Mouse (Mus musculus) gonadal fat pad, adult 2 months (tissue): ENCODE measurements around the gene Lrrc8e. TPM values are rescaled to one million over a fixed set of nuclear protein-coding genes. Genes with fewer than 3 reads are reported as not detected.

Experiments used
- DNase-seq: peaks from one replicate; pipeline ENCODE4 v3.0.0-alpha.2; 2012; ENCODE audit warnings: low read depth
- polyA plus RNA-seq: library from polyadenylated mRNA; depleted of rRNA; stranded (reverse); fragments of >200 nt; gene quantifications from 2 replicates; pipeline ENCODE4 v1.2.3, GENCODE M21; 2012; rRNA removed

Lrrc8e gene
- 4.1 and 4.3 TPM in 2 replicates for polyA plus RNA-seq

- no peak for DNase-seq
Measured at GRCm38 (mm10) chr8:4226739-4227347, at the start of gene Lrrc8e. Gene Lrrc8e (plus strand): TSS chr8:4226827.

DNA sequence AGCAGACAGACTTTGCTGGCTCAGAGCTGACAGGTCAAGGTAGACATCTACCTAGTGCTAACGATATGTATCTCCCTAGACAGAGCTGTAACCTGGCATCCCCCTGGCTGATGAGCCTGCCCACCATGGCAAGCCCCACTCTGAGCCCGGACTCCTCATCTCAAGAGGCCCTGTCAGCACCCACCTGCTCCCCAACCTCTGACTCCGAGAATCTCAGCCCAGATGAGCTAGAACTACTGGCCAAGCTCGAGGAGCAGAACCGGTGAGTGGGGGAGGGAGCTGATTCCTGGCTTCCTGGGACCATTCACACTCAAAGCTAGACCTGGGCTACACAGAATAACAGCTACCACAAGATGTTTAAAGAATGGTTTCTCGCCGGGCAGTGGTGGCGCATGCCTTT is 43.2 kb upstream of the Lrrc8e start:
- DNase-seq, result no peak

DNA sequence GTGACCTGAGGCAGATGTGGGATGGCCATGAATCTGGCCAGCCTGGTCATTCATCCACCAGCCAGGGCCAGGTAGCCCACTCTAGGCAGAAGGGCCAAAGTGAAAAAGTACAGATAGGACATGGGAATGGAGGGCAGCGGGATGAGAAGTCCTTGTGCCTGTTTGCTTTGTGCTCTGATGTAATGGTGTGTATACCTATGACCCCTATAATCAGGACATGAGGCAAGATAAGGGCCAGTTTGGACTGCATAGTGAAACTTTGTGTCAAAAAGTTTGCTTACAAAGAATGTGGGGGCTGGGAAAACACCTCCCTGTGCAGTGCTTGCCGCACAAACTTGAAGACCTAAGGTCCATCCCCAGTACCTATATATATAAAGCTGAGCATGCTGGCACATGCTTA is 40.5 kb upstream of the Lrrc8e start:
- no peak for DNase-seq

- no peak for DNase-seq
Measured at GRCm38 (mm10) chr8:4188605-4189004, 38.0 kb upstream of the Lrrc8e start.

DNA sequence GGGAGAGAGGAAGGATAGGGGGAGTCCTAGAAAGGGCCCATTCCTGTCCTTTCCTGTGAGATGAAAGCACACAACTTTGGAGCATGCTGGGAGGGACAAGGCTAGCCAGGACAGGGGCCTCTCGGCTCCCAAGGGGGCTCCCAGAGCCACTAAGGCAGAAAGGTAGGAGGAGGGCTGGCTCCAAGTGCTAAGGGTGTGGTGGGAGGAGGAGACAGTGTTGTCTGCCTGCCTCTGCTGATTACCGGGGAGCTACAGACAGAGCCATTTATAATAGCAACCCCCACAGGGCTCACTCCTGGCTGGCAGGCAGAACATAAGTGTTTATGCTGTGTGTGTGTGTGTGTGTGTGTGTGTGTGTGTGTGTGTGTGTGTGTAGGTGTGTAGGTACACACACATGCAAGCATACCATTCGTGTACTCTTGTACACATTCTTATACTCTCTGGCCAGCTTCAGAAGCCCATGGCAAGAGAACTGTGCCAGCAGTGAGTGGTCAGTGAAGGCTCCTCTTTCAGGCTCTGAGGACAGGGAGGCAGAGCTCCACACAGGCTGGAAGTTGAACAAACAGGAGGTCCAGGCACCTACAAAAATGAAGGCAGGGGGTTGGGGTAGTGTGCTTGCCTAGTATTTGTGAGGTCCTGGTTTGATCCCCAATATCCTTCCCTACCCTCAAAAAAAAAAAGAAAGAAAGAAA is 37.5 kb upstream of the Lrrc8e start:
- no peak for DNase-seq

DNA sequence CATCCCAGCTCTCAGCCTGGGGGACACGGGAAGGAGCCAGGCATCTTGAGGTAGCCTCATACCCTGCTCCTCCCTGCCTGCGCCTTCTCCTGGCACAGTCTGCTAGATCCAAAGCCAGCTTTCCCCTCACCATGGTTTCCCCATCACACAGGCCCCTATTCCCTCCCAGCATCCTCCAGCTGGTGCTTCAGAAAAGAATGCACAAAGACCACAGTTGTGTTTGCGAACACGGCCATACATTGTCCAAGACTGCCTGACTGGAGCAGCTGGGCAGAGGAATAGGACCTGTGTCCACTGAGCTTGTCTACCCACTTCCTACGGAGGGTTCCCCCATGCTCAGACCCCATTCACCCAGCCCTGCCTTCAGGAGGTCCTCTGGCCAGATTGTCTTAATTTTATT is 34.3 kb upstream of the Lrrc8e start:
- DNase-seq, result no peak

GRCm38 (mm10) chr8:4192807-4193587 is 33.6 kb upstream of the Lrrc8e start:
- no peak for DNase-seq

- no peak for DNase-seq
Measured at GRCm38 (mm10) chr8:4193588-4193894, 33.1 kb upstream of the Lrrc8e start.

GRCm38 (mm10) chr8:4201321-4201720 is 25.3 kb upstream of the Lrrc8e start:
- no peak for DNase-seq

DNA sequence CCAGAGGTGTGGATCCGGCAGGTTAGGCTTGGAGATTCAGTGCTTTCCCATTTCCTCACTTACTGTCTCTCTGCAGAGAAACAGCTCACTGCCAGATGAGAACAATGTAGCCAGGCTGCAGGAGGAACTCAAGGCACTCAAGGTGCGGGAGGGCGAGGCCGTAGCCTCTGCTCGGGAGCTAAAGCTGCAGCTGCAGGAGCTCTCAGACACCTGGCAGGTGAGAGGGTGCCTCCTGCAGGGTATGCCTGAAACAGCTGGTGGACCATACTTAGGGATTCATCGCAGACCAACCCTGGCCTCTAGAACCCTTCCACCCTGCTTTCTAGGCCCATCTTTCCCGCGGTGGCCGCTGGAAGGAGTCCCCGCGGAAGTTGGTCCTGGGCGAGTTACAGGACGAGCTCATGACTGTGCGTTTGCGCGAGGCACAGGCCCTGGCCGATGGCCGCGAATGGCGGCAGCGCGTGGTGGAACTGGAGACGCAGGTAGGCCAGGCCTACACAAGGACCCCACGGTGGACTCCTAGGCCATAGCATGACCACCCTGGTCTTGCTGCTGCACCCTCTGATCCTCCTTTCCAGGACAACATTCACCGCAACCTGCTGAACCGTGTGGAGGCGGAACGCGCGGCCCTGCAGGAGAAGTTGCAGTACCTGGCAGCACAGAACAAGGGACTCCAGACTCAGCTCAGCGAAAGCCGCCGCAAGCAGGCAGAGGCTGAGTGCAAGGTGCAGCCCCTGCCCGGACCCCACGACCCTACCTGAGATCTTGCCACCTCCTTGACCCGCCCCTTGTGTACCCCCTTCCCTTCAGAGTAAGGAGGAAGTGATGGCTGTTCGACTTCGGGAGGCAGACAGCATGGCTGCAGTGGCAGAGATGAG is 21.1 kb upstream of the Lrrc8e start:
- no peak for DNase-seq

DNA sequence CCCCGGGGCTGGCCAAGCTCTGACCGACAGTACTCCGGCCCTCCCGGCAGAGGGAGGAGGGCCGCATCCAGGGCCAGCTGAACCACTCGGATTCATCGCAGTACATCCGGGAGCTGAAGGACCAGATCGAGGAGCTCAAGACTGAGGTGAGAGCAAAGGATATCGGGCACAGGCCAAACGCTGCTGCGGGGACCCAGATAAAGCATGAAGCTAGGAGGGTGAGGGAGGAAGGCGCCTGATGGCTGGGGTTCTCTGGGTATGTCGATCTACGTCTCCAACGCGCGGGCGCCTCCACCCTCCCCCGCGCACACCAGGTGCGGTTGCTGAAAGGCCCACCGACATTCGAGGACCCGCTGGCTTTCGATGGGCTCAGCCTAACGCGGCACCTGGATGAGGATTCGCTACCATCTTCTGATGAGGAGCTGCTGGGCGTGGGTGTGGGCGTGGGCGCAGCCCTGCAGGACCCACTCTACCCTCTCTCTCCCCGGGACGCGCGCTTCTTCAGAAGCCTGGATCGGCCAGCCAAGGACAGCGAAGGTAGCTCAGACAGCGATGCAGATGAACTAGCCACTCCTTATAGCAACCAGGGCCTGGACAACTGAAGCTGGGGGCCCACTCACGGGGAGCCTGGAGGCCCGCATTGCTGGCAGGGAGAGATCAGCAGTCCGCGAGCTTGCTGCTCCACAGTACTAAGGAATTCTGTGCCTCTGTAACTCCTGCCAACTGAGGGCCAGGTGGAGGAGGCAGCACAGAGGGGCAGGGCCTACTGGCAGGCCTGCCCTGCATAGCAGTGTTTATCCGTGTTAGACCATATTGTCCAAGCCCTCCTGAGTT is 20.2 kb upstream of the Lrrc8e start:
- no peak for DNase-seq

GRCm38 (mm10) chr8:4207016-4207350 is 19.6 kb upstream of the Lrrc8e start:
- DNase-seq, result no peak

GRCm38 (mm10) chr8:4211097-4211496 is 15.5 kb upstream of the Lrrc8e start:
- DNase-seq, result no peak

DNA sequence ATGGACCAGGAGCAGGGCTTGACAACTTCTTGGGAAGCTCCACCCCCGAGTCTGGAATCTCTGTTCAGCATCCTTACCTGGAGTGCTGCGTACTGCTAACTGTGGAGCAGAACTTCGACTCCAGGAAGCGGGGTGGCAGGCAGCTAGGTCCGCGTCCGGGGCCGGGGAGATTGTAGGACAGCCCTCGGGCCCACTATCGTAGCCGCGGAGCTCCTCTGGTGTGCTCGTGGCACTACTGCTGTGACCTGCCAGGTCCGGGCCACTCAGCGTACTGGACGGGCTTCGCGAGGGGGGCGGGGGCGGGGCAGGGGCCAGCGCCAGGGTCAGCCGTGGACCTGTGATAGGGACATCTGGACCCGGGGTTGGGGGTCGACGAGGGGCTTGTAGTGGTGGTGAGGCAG is 13.8 kb upstream of the Lrrc8e start:
- DNase-seq, result no peak

DNA sequence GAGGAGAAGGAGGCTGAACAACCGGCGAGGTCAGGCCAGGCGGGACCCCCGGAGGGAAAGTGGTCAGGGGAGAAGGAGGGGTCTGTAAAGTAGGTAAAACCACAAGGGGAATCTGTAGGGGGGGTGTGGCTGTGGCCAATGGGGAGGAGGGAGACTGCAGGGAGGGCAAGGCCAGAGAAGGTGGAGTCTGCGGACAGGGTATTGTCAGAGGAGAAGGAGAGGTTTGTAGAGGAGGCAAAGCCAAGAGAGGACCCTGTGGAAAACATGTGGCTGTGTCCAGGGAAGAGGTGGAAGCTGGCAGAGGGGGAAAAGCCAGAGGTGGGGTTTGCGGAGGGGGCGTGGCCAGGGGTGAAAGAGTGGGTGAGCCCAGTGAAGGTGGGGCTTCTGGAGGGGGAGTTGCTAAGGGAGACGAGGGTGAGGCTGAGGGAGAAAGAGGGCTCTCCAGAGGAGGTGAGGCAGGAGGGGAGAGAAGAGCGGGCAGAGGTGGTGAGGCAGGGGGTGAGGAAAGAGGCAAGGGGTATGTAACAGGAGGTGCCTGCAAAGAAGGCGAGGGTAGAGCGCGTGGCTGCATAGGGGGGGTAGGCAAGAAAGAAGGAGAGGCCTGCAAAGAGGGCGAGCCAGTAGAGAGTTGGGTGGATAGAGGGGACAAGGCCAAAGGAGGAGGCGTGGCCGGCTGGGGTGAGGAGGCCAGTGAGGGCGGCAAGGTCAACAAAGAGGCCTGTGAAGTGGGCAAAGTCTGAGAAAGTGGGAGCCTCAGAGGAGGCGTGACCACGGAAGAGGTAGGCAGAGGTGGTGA is 13.2 kb upstream of the Lrrc8e start:
- no peak for DNase-seq

- no peak for DNase-seq
Measured at GRCm38 (mm10) chr8:4214006-4214980, 12.3 kb upstream of the Lrrc8e start.

DNA sequence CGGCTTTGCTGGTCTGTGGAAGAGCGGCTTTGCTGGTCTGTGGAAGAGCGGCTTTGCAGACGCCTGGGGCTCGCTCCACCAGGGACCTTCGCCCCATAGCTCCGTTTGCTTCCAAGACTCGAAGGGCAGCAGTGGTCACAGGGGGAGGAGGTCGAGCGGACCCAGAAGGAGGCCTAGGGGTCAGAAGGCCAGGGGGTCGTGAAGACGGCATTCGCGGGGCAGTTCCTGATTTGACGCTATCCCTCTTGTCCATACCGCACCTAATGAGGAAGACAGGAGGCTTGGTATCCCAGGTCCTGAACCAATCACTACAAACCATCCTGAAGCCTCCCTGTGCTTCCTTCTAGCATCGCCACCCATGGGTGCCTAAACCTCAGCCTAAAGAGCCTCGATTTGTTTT is 10.3 kb upstream of the Lrrc8e start:
- no peak for DNase-seq

DNA sequence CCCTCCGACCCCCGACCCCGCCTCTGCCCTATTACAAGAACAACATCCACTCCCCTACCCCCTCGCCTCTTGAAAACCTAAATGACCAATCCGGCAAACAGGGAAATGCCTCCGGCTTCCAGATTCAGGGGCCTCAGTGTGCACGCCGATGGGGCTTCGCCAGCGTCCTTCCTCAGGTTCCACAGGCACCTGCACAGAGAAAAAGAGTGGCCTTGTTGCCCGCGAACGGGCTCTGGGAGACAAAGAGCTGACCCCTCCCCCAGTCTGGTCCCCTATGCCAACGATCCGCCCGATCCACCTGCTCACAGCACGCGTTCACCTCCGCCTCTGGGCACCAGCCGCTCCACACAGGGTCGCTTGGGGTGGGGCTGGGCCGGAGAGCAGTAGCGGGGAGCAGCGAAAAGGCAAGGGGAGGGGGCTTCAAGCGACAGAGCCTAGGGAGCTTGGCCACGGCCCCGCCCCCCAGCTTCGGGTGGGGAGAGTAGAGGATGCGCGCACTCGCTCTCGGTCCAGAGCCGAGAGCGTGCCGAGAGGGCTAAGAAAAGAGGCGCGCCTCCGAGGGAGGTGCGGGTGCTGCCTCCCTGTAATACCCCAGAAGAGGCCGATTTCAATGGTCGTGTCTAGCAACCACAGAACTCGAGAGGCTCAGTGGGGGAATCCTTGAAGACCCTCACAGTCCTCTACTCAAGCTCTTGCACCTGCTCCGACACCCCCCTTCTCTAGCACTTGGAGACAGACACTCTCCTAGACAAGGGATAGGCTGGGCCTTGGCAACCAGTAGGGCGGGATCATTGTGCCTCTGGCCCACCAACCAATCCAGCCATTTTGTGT is 9.6 kb upstream of the Lrrc8e start, which contains the start of gene Prr36:
Gene Prr36 (minus strand): TSS at position 669 of the 831 bp plus-strand sequence.
- no peak for DNase-seq
